Mouse (Mus musculus) hindbrain, embryonic 14.5 days (tissue): ENCODE measurements around the gene Gm28041. TPM values are rescaled to one million over a fixed set of nuclear protein-coding genes. Genes with fewer than 3 reads are reported as not detected.

Experiments used
- polyA plus RNA-seq: library from polyadenylated mRNA; unstranded; fragments of >200 nt; fragmentation: Nextera tagmentation; extraction: Ambion mirVana; gene quantifications from 2 replicates; pipeline ENCODE4 v1.2.1, GENCODE M21; 2014

Gm28041 gene
- polyA plus RNA-seq, 1 experiment from 2014 or later = not detected

Other genes starting within 250 kb of the Gm28041 start
- gene Rsl1, start 202.6 kb downstream of the Gm28041 start, polyA plus RNA-seq = 4.4 and 5.1 TPM in 2 replicates
- gene Zfp455, start 181.2 kb downstream of the Gm28041 start, polyA plus RNA-seq = 2.1 and 2.3 TPM in 2 replicates
- gene Zfp458, start 97.3 kb downstream of the Gm28041 start, polyA plus RNA-seq = 6.2 and 6.7 TPM in 2 replicates
- gene Zfp457, start 69.2 kb downstream of the Gm28041 start, polyA plus RNA-seq = 1.2 and 1.3 TPM in 2 replicates
- gene Zfp595, start 43.2 kb downstream of the Gm28041 start, polyA plus RNA-seq = 1.9 and 2.3 TPM in 2 replicates
- gene Gm28044, start 15.2 kb downstream of the Gm28041 start, polyA plus RNA-seq = not detected in 2 replicates
- gene Zfp953, start 15.1 kb downstream of the Gm28041 start, polyA plus RNA-seq = 0.79 and 0.93 TPM in 2 replicates
- 0.80 and 1.4 TPM in 2 replicates for gene Zfp456, start 77 bp upstream of the Gm28041 start, polyA plus RNA-seq
- 2.9 and 3.4 TPM in 2 replicates for gene Zfp429, start 24.1 kb upstream of the Gm28041 start, polyA plus RNA-seq
- gene Zfp459, start 45.7 kb upstream of the Gm28041 start, polyA plus RNA-seq = 0.36 and 0.90 TPM in 2 replicates
- 6.9 and 8.0 TPM in 2 replicates for gene Zfp874a, start 75.9 kb upstream of the Gm28041 start, polyA plus RNA-seq
- 2.1 and 2.3 TPM in 2 replicates for gene Zfp874b, start 108.5 kb upstream of the Gm28041 start, polyA plus RNA-seq
- 9.5 and 11.8 TPM in 2 replicates for gene Zfp58, start 124.8 kb upstream of the Gm28041 start, polyA plus RNA-seq
- gene Gm26965, start 150.4 kb upstream of the Gm28041 start, polyA plus RNA-seq = not detected in 2 replicates
- 36.3 and 40.2 TPM in 2 replicates for gene Zfp87, start 150.4 kb upstream of the Gm28041 start, polyA plus RNA-seq
- gene Zfp748, start 178.1 kb upstream of the Gm28041 start, polyA plus RNA-seq = 14.6 and 16.9 TPM in 2 replicates
- 7.2 and 7.4 TPM in 2 replicates for gene Zfp729b, start 234.0 kb upstream of the Gm28041 start, polyA plus RNA-seq